Mouse (Mus musculus): ENCODE results near the gene Large1. TPM values are rescaled to one million over a fixed set of nuclear protein-coding genes. Genes with fewer than 3 reads are reported as not detected.

Gene Large1
- polyA plus RNA-seq, 1 experiment from 2014 or later = 17.0 TPM

DNA sequence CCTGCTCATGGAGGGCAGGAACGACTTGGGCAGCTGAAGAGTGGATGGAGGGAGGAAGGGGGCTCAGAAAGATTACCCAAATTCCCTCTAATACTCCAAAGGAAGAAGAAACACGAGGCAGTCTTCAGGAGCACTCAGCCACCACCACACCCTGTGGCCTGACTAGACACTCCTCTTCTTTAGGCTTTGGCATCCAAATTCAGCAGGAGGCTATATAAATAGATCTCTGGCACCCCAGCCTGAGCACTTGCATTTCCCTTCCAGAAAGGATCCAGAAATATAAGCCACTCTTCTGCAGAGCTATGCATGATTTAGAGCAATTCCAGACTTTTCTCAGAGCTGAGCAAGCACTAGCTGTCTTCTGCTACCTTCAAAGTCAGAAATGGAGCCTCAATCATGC lies 127.7 kb downstream of the Large1 start:
- Histone ChIP-seq H3K4me1 (replicated peaks; ENCODE audit: control insufficient read depth, insufficient read depth, low read length) (peaks cover 9% of the 10 kb centered on the region), H3K36me3 (ENCODE audit: control insufficient read depth, insufficient read depth) (no peaks in the 10 kb centered on the region), H3K4me3 (replicated peaks; ENCODE audit: low read length) (no peak overlapping the region), H3K27ac (ENCODE audit: low read length) (no peak overlapping the region), H3K9ac (replicated peaks; ENCODE audit: low read depth, low read length) (no peak overlapping the region), H3K27me3 (replicated peaks; ENCODE audit: control insufficient read depth, insufficient read depth, low read length) (no peaks in the 10 kb centered on the region), H3K9me3 (ENCODE audit: control insufficient read depth, low read length) (no peaks in the 10 kb centered on the region), H3K4me2 (ENCODE audit: low read length) (no peak overlapping the region)
- no peak for ATAC-seq
- WGBS = 67% methylated on average over 2 of the region's 2 CpGs

- Histone ChIP-seq H3K36me3 (ENCODE audit: control insufficient read depth, insufficient read depth) (no peaks in the 10 kb centered on the region), H3K4me3 (replicated peaks; ENCODE audit: low read length) (no peak overlapping the region), H3K4me2 (ENCODE audit: low read length) (no peak overlapping the region), H3K27ac (ENCODE audit: low read length) (no peak overlapping the region), H3K9ac (replicated peaks; ENCODE audit: low read depth, low read length) (no peak overlapping the region), H3K4me1 (replicated peaks; ENCODE audit: control insufficient read depth, insufficient read depth, low read length) (0 out of 2 replicates have a peak, but pooled peaks cover 2% of the 10 kb centered on the region), H3K9me3 (ENCODE audit: control insufficient read depth, low read length) (no peaks in the 10 kb centered on the region), H3K27me3 (replicated peaks; ENCODE audit: control insufficient read depth, insufficient read depth, low read length) (no peaks in the 10 kb centered on the region)
- ATAC-seq = peak; percentile 82
- WGBS = 41% methylated on average over 6 of the region's 6 CpGs
These were observed 134.0 kb downstream of the Large1 start for GRCm38 (mm10) chr8:73219178-73219811.

GRCm38 (mm10) chr8:73206831-73207230 lies 146.5 kb downstream of the Large1 start:
- Histone ChIP-seq H3K27ac (ENCODE audit: low read length) (no peak overlapping the region), H3K27me3 (replicated peaks; ENCODE audit: control insufficient read depth, insufficient read depth, low read length) (no peaks in the 10 kb centered on the region), H3K4me3 (replicated peaks; ENCODE audit: low read length) (no peak overlapping the region), H3K9me3 (ENCODE audit: control insufficient read depth, low read length) (no peaks in the 10 kb centered on the region), H3K4me1 (replicated peaks; ENCODE audit: control insufficient read depth, insufficient read depth, low read length) (peaks cover 3% of the 10 kb centered on the region; the same call in 1 of the 2 replicates), H3K4me2 (ENCODE audit: low read length) (no peak overlapping the region), H3K9ac (replicated peaks; ENCODE audit: low read depth, low read length) (no peak overlapping the region), H3K36me3 (ENCODE audit: control insufficient read depth, insufficient read depth) (no peaks in the 10 kb centered on the region)
- ATAC-seq = no peak

DNA sequence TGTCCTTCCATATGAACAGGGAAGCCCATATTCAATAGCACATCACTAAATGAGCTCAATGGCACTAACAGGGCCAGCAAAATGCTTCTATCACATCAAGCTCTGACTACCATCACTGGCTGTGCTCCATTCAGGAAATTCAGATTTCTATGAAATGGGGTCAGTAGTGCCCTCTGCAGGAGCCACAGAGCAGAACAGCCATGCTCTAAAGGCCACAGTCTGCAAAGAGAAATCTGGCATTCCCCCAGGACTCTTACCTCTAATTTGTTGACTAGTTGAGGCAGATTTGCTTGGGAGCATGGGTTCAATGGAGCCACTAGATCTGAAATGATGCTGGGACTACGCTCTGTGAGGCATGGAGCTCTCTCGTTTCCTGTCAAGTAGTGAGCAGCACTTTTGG lies 151.5 kb downstream of the Large1 start:
- peaks cover 1% of the 10 kb centered on the region; the same call in 1 of the 2 replicates for H3K4me1 ChIP-seq (replicated peaks; ENCODE audit: control insufficient read depth, insufficient read depth, low read length)
- H3K27ac ChIP-seq (ENCODE audit: low read length) = no peak overlapping the region
- no peak for ATAC-seq
- H3K9me3 ChIP-seq (ENCODE audit: control insufficient read depth, low read length) = no peaks in the 10 kb centered on the region
- H3K4me2 ChIP-seq (ENCODE audit: low read length) = no peak overlapping the region
- H3K27me3 ChIP-seq (replicated peaks; ENCODE audit: control insufficient read depth, insufficient read depth, low read length) = no peaks in the 10 kb centered on the region
- H3K4me3 ChIP-seq (replicated peaks; ENCODE audit: low read length) = no peak overlapping the region
- H3K9ac ChIP-seq (replicated peaks; ENCODE audit: low read depth, low read length) = no peak overlapping the region
- WGBS = 95% methylated on average over 2 of the region's 2 CpGs
- H3K36me3 ChIP-seq (ENCODE audit: control insufficient read depth, insufficient read depth) = no peaks in the 10 kb centered on the region

DNA sequence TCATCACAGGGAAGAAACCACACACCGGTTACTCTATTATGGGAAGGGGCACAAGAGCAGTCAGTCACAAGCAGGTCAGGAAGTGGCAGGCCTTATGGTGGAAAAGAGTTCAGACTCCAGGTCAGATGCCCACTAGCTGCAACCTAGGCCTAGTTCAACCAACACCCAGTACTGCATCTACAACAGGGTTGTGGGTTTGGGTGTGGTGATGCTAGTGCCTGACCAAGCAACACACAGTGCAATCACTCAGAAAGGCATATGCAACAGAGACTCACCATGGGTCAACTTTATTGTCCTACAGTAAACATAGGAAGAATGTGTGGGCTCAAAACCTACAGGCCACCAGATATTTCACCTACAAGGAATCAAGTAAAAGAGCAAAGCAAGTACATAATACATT lies 155.6 kb downstream of the Large1 start:
- ATAC-seq = no peak
- Histone ChIP-seq H3K27ac (ENCODE audit: low read length) (no peak overlapping the region), H3K9ac (replicated peaks; ENCODE audit: low read depth, low read length) (no peak overlapping the region), H3K4me1 (replicated peaks; ENCODE audit: control insufficient read depth, insufficient read depth, low read length) (no peaks in the 10 kb centered on the region), H3K4me3 (replicated peaks; ENCODE audit: low read length) (no peak overlapping the region), H3K36me3 (ENCODE audit: control insufficient read depth, insufficient read depth) (no peaks in the 10 kb centered on the region), H3K4me2 (ENCODE audit: low read length) (no peak overlapping the region), H3K27me3 (replicated peaks; ENCODE audit: control insufficient read depth, insufficient read depth, low read length) (no peaks in the 10 kb centered on the region), H3K9me3 (ENCODE audit: control insufficient read depth, low read length) (no peaks in the 10 kb centered on the region)
- whole genome bisulfite sequencing = 92% methylated on average over 1 of the region's 1 CpGs

- no peaks in the 10 kb centered on the region for H3K36me3 ChIP-seq (ENCODE audit: control insufficient read depth, insufficient read depth)
- no peak overlapping the region for H3K4me3 ChIP-seq (replicated peaks; ENCODE audit: low read length)
- H3K4me1 ChIP-seq (replicated peaks; ENCODE audit: control insufficient read depth, insufficient read depth, low read length) = no peaks in the 10 kb centered on the region
- H3K4me2 ChIP-seq (ENCODE audit: low read length) = no peak overlapping the region
- no peak overlapping the region for H3K27ac ChIP-seq (ENCODE audit: low read length)
- H3K9ac ChIP-seq (replicated peaks; ENCODE audit: low read depth, low read length) = no peak overlapping the region
- whole genome bisulfite sequencing = 94% methylated on average over 1 of the region's 1 CpGs
- no peaks in the 10 kb centered on the region for H3K27me3 ChIP-seq (replicated peaks; ENCODE audit: control insufficient read depth, insufficient read depth, low read length)
- H3K9me3 ChIP-seq (ENCODE audit: control insufficient read depth, low read length) = no peaks in the 10 kb centered on the region
- no peak for ATAC-seq
These were observed 164.7 kb downstream of the Large1 start for GRCm38 (mm10) chr8:73188684-73189083.

- Histone ChIP-seq H3K27me3 (replicated peaks; ENCODE audit: control insufficient read depth, insufficient read depth, low read length) (no peaks in the 10 kb centered on the region), H3K9ac (replicated peaks; ENCODE audit: low read depth, low read length) (no peak overlapping the region), H3K4me3 (replicated peaks; ENCODE audit: low read length) (no peak overlapping the region), H3K4me1 (replicated peaks; ENCODE audit: control insufficient read depth, insufficient read depth, low read length) (no peaks in the 10 kb centered on the region), H3K4me2 (ENCODE audit: low read length) (no peak overlapping the region), H3K9me3 (ENCODE audit: control insufficient read depth, low read length) (no peaks in the 10 kb centered on the region), H3K27ac (ENCODE audit: low read length) (no peak overlapping the region), H3K36me3 (ENCODE audit: control insufficient read depth, insufficient read depth) (no peaks in the 10 kb centered on the region)
- WGBS = 81% methylated on average over 1 of the region's 1 CpGs
- no peak for ATAC-seq
These were observed 166.0 kb downstream of the Large1 start for GRCm38 (mm10) chr8:73187381-73187780.

- WGBS = 92% methylated on average over 1 of the region's 1 CpGs
- Histone ChIP-seq H3K27ac (ENCODE audit: low read length) (no peak overlapping the region), H3K9ac (replicated peaks; ENCODE audit: low read depth, low read length) (no peak overlapping the region), H3K36me3 (ENCODE audit: control insufficient read depth, insufficient read depth) (no peaks in the 10 kb centered on the region), H3K4me1 (replicated peaks; ENCODE audit: control insufficient read depth, insufficient read depth, low read length) (no peaks in the 10 kb centered on the region), H3K9me3 (ENCODE audit: control insufficient read depth, low read length) (no peaks in the 10 kb centered on the region), H3K27me3 (replicated peaks; ENCODE audit: control insufficient read depth, insufficient read depth, low read length) (no peaks in the 10 kb centered on the region), H3K4me3 (replicated peaks; ENCODE audit: low read length) (no peak overlapping the region), H3K4me2 (ENCODE audit: low read length) (no peak overlapping the region)
- no peak for ATAC-seq
These were observed 174.9 kb downstream of the Large1 start for GRCm38 (mm10) chr8:73178434-73178833.

- no peaks in the 10 kb centered on the region for H3K27me3 ChIP-seq (replicated peaks; ENCODE audit: control insufficient read depth, insufficient read depth, low read length)
- no peak overlapping the region for H3K4me2 ChIP-seq (ENCODE audit: low read length)
- H3K4me3 ChIP-seq (replicated peaks; ENCODE audit: low read length) = no peak overlapping the region
- no peaks in the 10 kb centered on the region for H3K9me3 ChIP-seq (ENCODE audit: control insufficient read depth, low read length)
- no peak overlapping the region for H3K27ac ChIP-seq (ENCODE audit: low read length)
- ATAC-seq = no peak
- H3K9ac ChIP-seq (replicated peaks; ENCODE audit: low read depth, low read length) = no peak overlapping the region
- no peaks in the 10 kb centered on the region for H3K36me3 ChIP-seq (ENCODE audit: control insufficient read depth, insufficient read depth)
- no peaks in the 10 kb centered on the region for H3K4me1 ChIP-seq (replicated peaks; ENCODE audit: control insufficient read depth, insufficient read depth, low read length)
These were observed 180.7 kb downstream of the Large1 start for GRCm38 (mm10) chr8:73172661-73173060.

GRCm38 (mm10) chr8:73161994-73162393 lies 191.3 kb downstream of the Large1 start:
- ATAC-seq = peak; percentile 61; the same call in 1 of the 2 replicates
- WGBS = 76% methylated on average over 3 of the region's 3 CpGs

More at GRCm38 (mm10) chr8:73161994-73162393, 191.3 kb downstream of the Large1 start:
- Histone ChIP-seq H3K9me3 (ENCODE audit: control insufficient read depth, low read length) (no peaks in the 10 kb centered on the region), H3K27me3 (replicated peaks; ENCODE audit: control insufficient read depth, insufficient read depth, low read length) (no peaks in the 10 kb centered on the region), H3K4me1 (replicated peaks; ENCODE audit: control insufficient read depth, insufficient read depth, low read length) (no peaks in the 10 kb centered on the region), H3K4me3 (replicated peaks; ENCODE audit: low read length) (no peak overlapping the region), H3K36me3 (ENCODE audit: control insufficient read depth, insufficient read depth) (no peaks in the 10 kb centered on the region), H3K4me2 (ENCODE audit: low read length) (no peak overlapping the region), H3K27ac (ENCODE audit: low read length) (no peak overlapping the region), H3K9ac (replicated peaks; ENCODE audit: low read depth, low read length) (no peak overlapping the region)

All from forebrain, embryonic 16.5 days (tissue).